Mouse (Mus musculus): ENCODE measurements around the gene Tdrd7. TPM values are rescaled to one million over a fixed set of nuclear protein-coding genes. Genes with fewer than 3 reads are reported as not detected.

Tdrd7 gene
- polyA plus RNA-seq, 1 experiment from 2014 or later, result 17.2 TPM

DNA sequence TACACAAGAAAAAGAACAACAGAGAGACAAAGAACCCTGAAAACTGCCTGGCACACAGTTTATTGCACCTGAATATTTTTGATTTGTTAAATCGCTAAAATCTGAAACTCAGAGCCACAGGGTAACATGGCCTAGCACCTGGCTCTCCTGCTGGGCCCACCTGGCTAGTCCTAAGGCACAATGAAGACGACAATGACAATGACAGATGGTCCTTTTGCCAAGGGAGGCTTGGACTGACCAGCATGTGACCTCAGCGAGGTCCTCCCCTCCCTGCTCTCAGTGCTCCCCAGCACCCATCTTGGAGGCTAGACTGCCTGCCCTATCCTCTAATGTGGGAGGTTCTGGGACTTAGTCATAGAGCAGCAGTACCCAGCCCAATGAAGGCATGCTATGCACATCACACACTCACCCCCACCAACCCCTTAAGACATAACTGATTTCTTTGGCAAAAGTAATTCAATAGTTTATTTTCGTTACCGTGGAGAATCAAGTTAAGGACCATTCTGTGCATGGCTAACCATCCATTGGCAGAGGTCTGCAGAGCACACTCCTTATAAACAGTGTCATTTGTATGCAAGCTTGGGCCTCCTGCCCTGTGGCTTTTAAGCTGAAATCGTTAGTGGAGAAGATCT is 104.8 kb downstream of the Tdrd7 start:
- Histone ChIP-seq H3K9me3 (replicated peaks) (no peaks in the 10 kb centered on the region), H3K4me2 (no peak overlapping the region), H3K4me3 (no peak overlapping the region), H3K9ac (no peak overlapping the region), H3K27ac (no peak overlapping the region), H3K4me1 (replicated peaks) (peaks cover 70% of the 10 kb centered on the region), H3K36me3 (peaks cover 6% of the 10 kb centered on the region; the same call in 1 of the 2 replicates), H3K27me3 (no peaks in the 10 kb centered on the region)
- no peak for ATAC-seq (replicated peaks; ENCODE audit: insufficient number of reproducible peaks, insufficient read depth, low FRiP score, low read depth)
- WGBS, result 79% methylated on average over 6 of the region's 6 CpGs

DNA sequence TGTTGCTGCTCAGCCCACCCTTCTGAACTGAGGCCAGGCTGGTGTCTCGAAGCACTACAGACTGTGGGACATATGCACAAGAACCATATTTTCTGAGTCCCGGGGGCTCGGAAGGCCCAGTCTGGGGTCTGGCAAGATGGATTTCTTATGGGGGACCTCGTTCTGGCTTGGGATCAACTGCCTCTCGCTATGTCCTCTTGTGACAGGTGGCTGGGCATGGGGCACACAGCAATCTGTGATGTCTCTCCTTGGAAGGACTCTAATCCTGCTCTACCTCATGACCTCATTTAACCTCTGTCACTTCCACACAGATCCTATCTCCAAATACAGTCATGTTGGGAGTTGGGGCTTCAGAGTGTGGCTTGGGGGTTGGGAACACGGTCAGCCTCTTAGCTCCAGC is 107.5 kb downstream of the Tdrd7 start:
- 53% methylated on average over 6 of the region's 6 CpGs for WGBS
- H3K27ac ChIP-seq, result peak overlapping the region; percentile 81
- H3K9ac ChIP-seq, result no peak overlapping the region
- no peaks in the 10 kb centered on the region for H3K9me3 ChIP-seq (replicated peaks)
- H3K4me2 ChIP-seq, result no peak overlapping the region
- H3K36me3 ChIP-seq, result peaks cover 6% of the 10 kb centered on the region; the same call in 1 of the 2 replicates
- no peak overlapping the region for H3K4me3 ChIP-seq
- ATAC-seq (replicated peaks; ENCODE audit: insufficient number of reproducible peaks, insufficient read depth, low FRiP score, low read depth), result no peak
- peaks cover 59% of the 10 kb centered on the region for H3K4me1 ChIP-seq (replicated peaks)
- no peaks in the 10 kb centered on the region for H3K27me3 ChIP-seq

DNA sequence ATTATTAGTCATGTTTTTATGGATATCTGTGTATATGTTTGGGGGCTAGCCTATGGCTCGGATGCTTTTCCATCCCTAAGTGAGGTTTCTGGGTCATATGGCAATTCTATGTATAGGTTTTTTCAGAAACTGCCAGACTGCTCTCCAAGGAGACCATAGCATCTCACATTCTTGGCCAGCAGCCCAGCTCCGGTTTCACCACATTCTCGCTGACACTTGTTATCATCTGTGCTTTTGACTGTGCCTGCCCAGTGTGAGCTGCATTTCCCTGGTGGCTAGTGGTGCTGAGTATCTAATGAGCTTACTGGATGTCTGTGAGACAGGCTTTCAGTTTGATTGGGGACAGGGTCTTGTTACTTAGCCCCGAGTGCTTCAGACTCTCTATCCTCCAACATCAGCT is 108.6 kb downstream of the Tdrd7 start:
- Histone ChIP-seq H3K27me3 (no peaks in the 10 kb centered on the region), H3K9ac (no peak overlapping the region), H3K4me2 (peak overlapping the region; percentile 40), H3K9me3 (replicated peaks) (no peaks in the 10 kb centered on the region), H3K4me1 (replicated peaks) (peaks cover 48% of the 10 kb centered on the region), H3K36me3 (peaks cover 2% of the 10 kb centered on the region; the same call in 1 of the 2 replicates), H3K4me3 (no peak overlapping the region), H3K27ac (peak overlapping the region; percentile 81)
- ATAC-seq (replicated peaks; ENCODE audit: insufficient number of reproducible peaks, insufficient read depth, low FRiP score, low read depth), result peak; percentile 77
- 14% methylated on average over 4 of the region's 4 CpGs for WGBS

DNA sequence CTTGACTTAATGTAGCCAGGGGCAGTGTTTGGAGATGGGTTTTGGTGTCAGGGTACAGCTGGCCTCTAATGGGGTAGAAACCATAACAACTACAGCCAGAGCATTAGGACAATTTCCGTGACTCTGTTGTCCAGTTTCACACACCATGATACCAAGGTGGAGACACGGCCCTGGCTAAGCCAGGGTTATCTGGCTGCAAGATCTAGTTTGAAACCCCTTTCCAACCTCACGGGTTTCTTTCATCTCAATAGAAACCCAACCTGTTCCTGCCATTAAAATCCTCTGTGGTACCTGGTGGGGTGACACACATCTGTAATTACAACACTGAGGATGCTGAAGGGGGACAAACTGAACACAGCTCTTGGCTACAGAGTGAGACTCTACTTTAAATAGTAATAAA is 110.5 kb downstream of the Tdrd7 start:
- 80% methylated on average over 3 of the region's 3 CpGs for WGBS
- no peaks in the 10 kb centered on the region for H3K27me3 ChIP-seq
- no peak overlapping the region for H3K4me2 ChIP-seq
- no peak overlapping the region for H3K9ac ChIP-seq
- peak overlapping the region; percentile 1; the same call in 1 of the 2 replicates for H3K27ac ChIP-seq
- peaks cover 48% of the 10 kb centered on the region for H3K4me1 ChIP-seq (replicated peaks)
- no peak overlapping the region for H3K4me3 ChIP-seq
- no peaks in the 10 kb centered on the region for H3K9me3 ChIP-seq (replicated peaks)
- ATAC-seq (replicated peaks; ENCODE audit: insufficient number of reproducible peaks, insufficient read depth, low FRiP score, low read depth), result no peak
- H3K36me3 ChIP-seq, result peaks cover 14% of the 10 kb centered on the region; the same call in 1 of the 2 replicates

DNA sequence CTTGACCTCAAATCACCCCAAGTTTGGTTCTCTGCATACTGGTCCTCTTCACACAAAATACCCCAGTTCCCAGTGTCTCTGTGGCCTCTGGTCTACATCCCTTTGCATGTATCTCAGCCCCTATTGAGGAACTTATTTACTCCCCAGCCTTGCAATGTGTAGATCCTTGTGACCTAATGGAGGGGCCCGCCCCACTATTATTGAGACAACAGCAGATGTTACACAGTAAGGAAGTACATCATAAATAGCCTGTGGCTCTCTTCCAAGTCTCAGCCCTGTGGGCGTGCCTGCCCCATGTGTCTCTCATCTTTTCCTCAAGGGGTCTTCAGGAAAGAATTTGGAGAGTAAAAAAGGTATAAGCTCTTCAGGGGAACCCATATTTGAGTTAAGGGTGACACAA is 111.8 kb downstream of the Tdrd7 start:
- Histone ChIP-seq H3K27me3 (no peaks in the 10 kb centered on the region), H3K4me1 (replicated peaks) (peaks cover 48% of the 10 kb centered on the region), H3K4me2 (no peak overlapping the region), H3K4me3 (no peak overlapping the region), H3K9me3 (replicated peaks) (no peaks in the 10 kb centered on the region), H3K36me3 (peaks cover 14% of the 10 kb centered on the region; the same call in 1 of the 2 replicates), H3K9ac (no peak overlapping the region), H3K27ac (0 out of 2 replicates have a peak overlapping the region, but pooled peaks have one; percentile 1)
- ATAC-seq (replicated peaks; ENCODE audit: insufficient number of reproducible peaks, insufficient read depth, low FRiP score, low read depth), result no peak
- 51% methylated on average over 2 of the region's 2 CpGs for WGBS

DNA sequence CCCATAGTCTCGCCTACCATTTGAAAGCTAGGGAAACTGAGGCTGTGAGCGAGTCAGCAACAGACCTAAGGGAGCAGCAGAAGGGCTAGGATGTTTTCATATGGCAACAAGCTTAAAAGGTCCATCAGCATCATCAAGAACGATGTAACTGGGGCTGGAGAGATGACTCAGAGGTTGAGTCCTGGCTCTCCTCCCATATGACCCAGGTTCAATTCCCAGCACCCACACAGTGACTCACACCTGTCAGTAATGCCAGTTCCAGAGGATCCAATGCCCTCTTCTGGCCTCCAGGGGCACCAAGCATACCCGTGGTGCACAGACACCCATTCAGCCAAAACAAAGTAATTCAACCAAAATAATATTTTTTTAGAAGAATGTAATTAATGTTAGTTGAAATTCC is 115.1 kb downstream of the Tdrd7 start:
- no peak overlapping the region for H3K4me3 ChIP-seq
- no peak overlapping the region for H3K4me2 ChIP-seq
- H3K4me1 ChIP-seq (replicated peaks), result peaks cover 32% of the 10 kb centered on the region
- H3K36me3 ChIP-seq, result peaks cover 21% of the 10 kb centered on the region; the same call in 1 of the 2 replicates
- H3K27me3 ChIP-seq, result no peaks in the 10 kb centered on the region
- no peak overlapping the region for H3K9ac ChIP-seq
- no peaks in the 10 kb centered on the region for H3K9me3 ChIP-seq (replicated peaks)
- no peak overlapping the region for H3K27ac ChIP-seq
- WGBS, result 91% methylated on average over 4 of the region's 4 CpGs
- ATAC-seq (replicated peaks; ENCODE audit: insufficient number of reproducible peaks, insufficient read depth, low FRiP score, low read depth), result no peak

DNA sequence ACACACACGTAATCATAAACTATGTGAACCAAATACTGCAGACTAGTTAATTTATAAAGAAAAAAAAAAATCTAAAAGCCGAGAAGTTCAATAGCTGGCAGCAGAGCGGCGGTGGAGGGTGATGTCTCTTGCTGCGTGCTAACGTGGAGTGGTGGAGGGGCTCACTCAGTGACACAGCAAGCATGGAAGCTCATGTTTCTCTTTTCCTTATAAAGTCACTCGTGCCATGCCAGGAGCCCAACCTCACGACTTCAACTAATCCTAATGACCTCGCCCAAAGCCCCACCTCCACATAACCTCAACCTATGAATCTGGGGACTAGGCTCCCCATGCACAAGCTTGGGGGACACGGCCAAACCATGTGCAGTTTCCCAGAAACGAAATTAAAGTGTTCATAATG is 117.4 kb downstream of the Tdrd7 start:
- Histone ChIP-seq H3K4me2 (no peak overlapping the region), H3K9me3 (replicated peaks) (no peaks in the 10 kb centered on the region), H3K4me1 (replicated peaks) (peaks cover 37% of the 10 kb centered on the region), H3K36me3 (peaks cover 34% of the 10 kb centered on the region; the same call in 1 of the 2 replicates), H3K4me3 (no peak overlapping the region), H3K27me3 (no peaks in the 10 kb centered on the region), H3K27ac (no peak overlapping the region), H3K9ac (no peak overlapping the region)
- 69% methylated on average over 11 of the region's 11 CpGs for WGBS
- ATAC-seq (replicated peaks; ENCODE audit: insufficient number of reproducible peaks, insufficient read depth, low FRiP score, low read depth), result no peak

Other genes starting within 250 kb of the Tdrd7 start
- 149 and 153 TPM in 2 replicates for gene Aldh1b1, start 166.3 kb upstream of the Tdrd7 start, polyA plus RNA-seq (2015; fragmentation: Nextera tagmentation; extraction: Ambion mirVana)
- gene Igfbpl1, start 138.4 kb upstream of the Tdrd7 start, polyA plus RNA-seq (2015; fragmentation: Nextera tagmentation; extraction: Ambion mirVana), result 2.0 and 2.6 TPM in 2 replicates
- 0.09 and 0.34 TPM in 2 replicates for gene Stra6l, start 116.7 kb upstream of the Tdrd7 start, polyA plus RNA-seq (2015; fragmentation: Nextera tagmentation; extraction: Ambion mirVana)
- 0.11 TPM in 2 replicates for gene Ccdc180, start 75.0 kb upstream of the Tdrd7 start, polyA plus RNA-seq (2015; fragmentation: Nextera tagmentation; extraction: Ambion mirVana)
- gene Tmod1, start 73.6 kb downstream of the Tdrd7 start, polyA plus RNA-seq (2015; fragmentation: Nextera tagmentation; extraction: Ambion mirVana), result 170 and 195 TPM in 2 replicates
- 37.4 and 45.4 TPM in 2 replicates for gene Ncbp1, start 173.3 kb downstream of the Tdrd7 start, polyA plus RNA-seq (2015; fragmentation: Nextera tagmentation; extraction: Ambion mirVana)
- gene Tstd2, start 173.4 kb downstream of the Tdrd7 start, polyA plus RNA-seq (2015; fragmentation: Nextera tagmentation; extraction: Ambion mirVana), result 24.2 and 29.4 TPM in 2 replicates
- gene Xpa, start 231.0 kb downstream of the Tdrd7 start, polyA plus RNA-seq (2015; fragmentation: Nextera tagmentation; extraction: Ambion mirVana), result 13.9 and 15.5 TPM in 2 replicates